Mouse (Mus musculus) ES-E14 (cell line): ENCODE data around the gene Gm42878. TPM values are rescaled to one million over a fixed set of nuclear protein-coding genes. Genes with fewer than 3 reads are reported as not detected.

Source experiments
- DNase-seq: peaks from one replicate; pipeline ENCODE4 v3.0.0-alpha.2; 2013; ENCODE audit warnings: low read depth, low spot score
- H3K27ac ChIP-seq: 2 replicates; pipeline ENCODE4 v1.5.1; 2012; ENCODE audit warnings: low read depth, mild to moderate bottlenecking, low read length, moderate library complexity, mixed read lengths; ENCODE audit not compliant: poor library complexity, insufficient read depth, severe bottlenecking
- H3K36me3 ChIP-seq: 2 replicates; pipeline ENCODE4 v1.6.1; 2012; ENCODE audit warnings: mild to moderate bottlenecking, low read length, moderate library complexity, mixed read lengths; ENCODE audit not compliant: control insufficient read depth, poor library complexity, insufficient read depth, severe bottlenecking
- H3K4me1 ChIP-seq, 2 experiments: fragments of 150-350 bp in 1 of 2; sonication (generic) in 1 of 2; 2 replicates each; pipeline ENCODE4 v1.6.1; 2012; ENCODE audit warnings: low read length in 2 of 2, mild to moderate bottlenecking in 1 of 2, mixed read lengths in 1 of 2; ENCODE audit not compliant: control insufficient read depth in 2 of 2, insufficient read depth in 2 of 2, poor library complexity in 1 of 2
- H3K4me3 ChIP-seq, 2 experiments: fragments of 150-350 bp in 1 of 2; sonication (generic) in 1 of 2; 2 replicates each; pipeline ENCODE4 v1.5.1; 2012; ENCODE audit warnings: low read length in 2 of 2, low read depth in 1 of 2, mild to moderate bottlenecking in 1 of 2, mixed read lengths in 1 of 2; ENCODE audit not compliant: insufficient read depth in 1 of 2, poor library complexity in 1 of 2, severe bottlenecking in 1 of 2
- H3K9ac ChIP-seq: 2 replicates; pipeline ENCODE4 v1.6.1; 2012; ENCODE audit warnings: low read depth, mild to moderate bottlenecking, low read length, mixed read lengths; ENCODE audit not compliant: poor library complexity, insufficient read depth, severe bottlenecking
- H3K9me3 ChIP-seq: fragments of 150-350 bp; sonication (generic); 2 replicates; pipeline ENCODE4 v1.6.1; 2012; ENCODE audit warnings: low read depth, mild to moderate bottlenecking, low read length; ENCODE audit not compliant: control insufficient read depth, insufficient read depth
- CHD2 ChIP-seq: IDR thresholded peaks from 2 replicates; pipeline ENCODE4 v1.6.1; 2014; ENCODE audit warnings: mild to moderate bottlenecking, low read depth, low read length, inconsistent platforms
- HCFC1 ChIP-seq: IDR thresholded peaks from 2 replicates; pipeline ENCODE4 v1.6.1; 2012; ENCODE audit warnings: low read length, inconsistent platforms, borderline replicate concordance; ENCODE audit not compliant: insufficient read depth
- MAFK ChIP-seq: IDR thresholded peaks from 2 replicates; pipeline ENCODE4 v1.6.1; 2014; ENCODE audit warnings: mild to moderate bottlenecking, low read depth, low read length, inconsistent platforms; ENCODE audit not compliant: insufficient read depth
- ZC3H11A ChIP-seq: IDR thresholded peaks from 2 replicates; pipeline ENCODE4 v1.6.1; 2012; ENCODE audit warnings: low read depth, mild to moderate bottlenecking, inconsistent platforms, low read length, borderline replicate concordance
- ZNF384 ChIP-seq: IDR thresholded peaks from 2 replicates; pipeline ENCODE4 v1.6.1; 2012; ENCODE audit warnings: low read depth, low read length, inconsistent platforms
- in situ Hi-C, 2 experiments: fragments of 600-800 bp; cut with MboI; formaldehyde crosslinking; loops; one replicate each; pipeline ENCODE4 v1.15.1; 2025; ENCODE audit warnings: low sequenced_read_pairs in 2 of 2, inconsistent platforms in 1 of 2; ENCODE audit not compliant: unreplicated experiment in 2 of 2
- total RNA-seq: library from RNA; depleted of rRNA; stranded (reverse); fragments of 300-350 nt; gene quantifications from 2 replicates; pipeline ENCODE4 v1.2.3, GENCODE M21; 2012

Gene Gm42878
- total RNA-seq, 1 experiment = not detected

GRCm38 (mm10) chr5:121585699-121586098 is 40.4 kb upstream of the Gm42878 start:
- no peak for TF ChIP-seq ZC3H11A
- in situ Hi-C loops = no loop called here

GRCm38 (mm10) chr5:121585005-121585404 is 39.7 kb upstream of the Gm42878 start:
- TF ChIP-seq ZC3H11A (no peak), CHD2 (no peak), MAFK (no peak), ZNF384 (0 out of 2 replicates have a peak, but pooled peaks have one; percentile 43), HCFC1 (no peak)
- Histone ChIP-seq H3K9ac (no peak overlapping the region; the same call in 1 of the 2 replicates), H3K36me3 (0 out of 2 replicates have a peak, but pooled peaks cover 2% of the 10 kb centered on the region), H3K27ac (no peak overlapping the region; the same call in 1 of the 2 replicates), H3K4me1 (peaks cover 14 to 25% of the 10 kb centered on the region in 2 experiments), H3K4me3 (no peak overlapping the region), H3K9me3 (no peaks in the 10 kb centered on the region)
- no peak for DNase-seq
- in situ Hi-C loops = no loop called here

More at GRCm38 (mm10) chr5:121585699-121586098, 40.4 kb upstream of the Gm42878 start:
- H3K9ac ChIP-seq = no peak overlapping the region
- H3K36me3 ChIP-seq = 0 out of 2 replicates have a peak, but pooled peaks cover 2% of the 10 kb centered on the region
- no peak overlapping the region for H3K4me3 ChIP-seq
- peaks cover 14 to 26% of the 10 kb centered on the region in 2 experiments for H3K4me1 ChIP-seq
- peak overlapping the region; percentile 29; the same call in 1 of the 2 replicates for H3K27ac ChIP-seq
- no peaks in the 10 kb centered on the region for H3K9me3 ChIP-seq
- no peak for DNase-seq

- peak; percentile 50 for TF ChIP-seq MAFK
- no peak for TF ChIP-seq CHD2
- Histone ChIP-seq H3K4me1 (peaks cover 14 to 25% of the 10 kb centered on the region in 2 experiments), H3K36me3 (peaks cover 11% of the 10 kb centered on the region; the same call in 1 of the 2 replicates), H3K27ac (peak overlapping the region; percentile 85), H3K9ac (peak overlapping the region; percentile 34; the same call in 1 of the 2 replicates), H3K4me3 (peak overlapping the region; percentile 27 to 38; a peak in 3 of 4 replicates), H3K9me3 (no peaks in the 10 kb centered on the region)
- in situ Hi-C loops = no loop called here
- DNase-seq = peak; percentile 59
These were observed 38.7 kb upstream of the Gm42878 start for GRCm38 (mm10) chr5:121583765-121584501.

GRCm38 (mm10) chr5:121581945-121582344 is 36.7 kb upstream of the Gm42878 start:
- Histone ChIP-seq H3K27ac (peak overlapping the region; percentile 20), H3K36me3 (peaks cover 24% of the 10 kb centered on the region; the same call in 1 of the 2 replicates), H3K4me1 (peaks cover 10 to 23% of the 10 kb centered on the region in 2 experiments), H3K9ac (peak overlapping the region; percentile 67; the same call in 1 of the 2 replicates), H3K4me3 (peak overlapping the region; percentile 22 to 24; a peak in 2 of 4 replicates), H3K9me3 (no peaks in the 10 kb centered on the region)
- TF ChIP-seq HCFC1 (no peak), CHD2 (no peak), ZC3H11A (no peak), MAFK (no peak), ZNF384 (no peak)
- DNase-seq = no peak
- in situ Hi-C loops = no loop called here
